Mouse (Mus musculus) E14TG2a.4 (cell line): ENCODE results near the gene Prdm10.

Experiments
- CTCF ChIP-seq: conservative IDR thresholded peaks from 2 replicates; pipeline ENCODE4 v1.5.1; 2014; ENCODE audit warnings: low read length
- NANOG ChIP-seq: IDR thresholded peaks from 2 replicates; pipeline ENCODE4 v1.6.1; 2014; ENCODE audit warnings: borderline replicate concordance, low read length, mixed read lengths

DNA sequence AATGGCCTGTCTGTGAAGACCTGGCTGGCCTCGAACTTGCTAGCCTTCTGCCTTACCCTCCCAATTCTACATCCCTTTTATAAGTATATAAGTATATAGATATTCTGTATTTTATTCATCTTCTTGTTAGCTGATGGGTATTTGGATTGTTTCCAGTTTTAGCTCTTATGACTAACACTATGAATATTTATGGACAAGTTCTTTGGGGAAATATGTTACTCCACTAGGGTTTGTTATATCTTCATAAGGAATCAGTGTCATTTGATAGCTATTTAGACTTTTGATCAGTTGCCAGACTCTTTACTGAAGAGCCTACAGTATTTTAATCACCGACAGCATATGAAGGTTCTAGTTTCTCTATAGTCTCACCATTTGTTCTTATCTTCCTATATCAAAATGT is 15.0 kb downstream of the Prdm10 start:
- TF ChIP-seq CTCF = no peak
- TF ChIP-seq NANOG = no peak
